Mouse (Mus musculus) adrenal gland, adult 18-20 months (tissue): Measurements from ENCODE around the gene 2010111I01Rik. TPM values are rescaled to one million over a fixed set of nuclear protein-coding genes. Genes with fewer than 3 reads are reported as not detected.

ENCODE experiments used
- DNase-seq, 2 experiments: peaks; one replicate each; pipeline ENCODE4 v3.0.0; 2021 to 2022; ENCODE audit warnings: low spot score in 2 of 2
- total RNA-seq, 2 experiments: library from RNA; stranded (reverse); gene quantifications; 1 replicate in 1 of 2; 2 replicates in 1 of 2; pipeline ENCODE4 v1.2.3; 2021

2010111I01Rik gene
- total RNA-seq, 2 experiments from 2014 or later, result 93.2 to 108 TPM

- DNase-seq, result no peak
Observed at GRCm38 (mm10) chr13:63238045-63238444, 273.4 kb downstream of the 2010111I01Rik start.

- DNase-seq, result peak in 1 of 2 experiments; percentile 28
Observed at GRCm38 (mm10) chr13:63239301-63239804, 274.7 kb downstream of the 2010111I01Rik start.

GRCm38 (mm10) chr13:63239877-63240671, 275.4 kb downstream of the 2010111I01Rik start:
- DNase-seq, result peak; percentile 89

GRCm38 (mm10) chr13:63240835-63241234, 276.1 kb downstream of the 2010111I01Rik start:
- DNase-seq, result peak in 1 of 2 experiments; percentile 26

GRCm38 (mm10) chr13:63241665-63242064, 277.0 kb downstream of the 2010111I01Rik start:
- peak; percentile 4 to 21 for DNase-seq

- DNase-seq, result peak in 1 of 2 experiments; percentile 34
Observed at GRCm38 (mm10) chr13:63242401-63243192, 277.9 kb downstream of the 2010111I01Rik start.

GRCm38 (mm10) chr13:63243586-63243985, 278.9 kb downstream of the 2010111I01Rik start:
- DNase-seq, result peak in 1 of 2 experiments; percentile 37

- no peak for DNase-seq
Observed at GRCm38 (mm10) chr13:63244425-63244824, 279.7 kb downstream of the 2010111I01Rik start.

GRCm38 (mm10) chr13:63245218-63245617, 280.5 kb downstream of the 2010111I01Rik start:
- DNase-seq, result no peak

GRCm38 (mm10) chr13:63245812-63246211, 281.1 kb downstream of the 2010111I01Rik start:
- no peak for DNase-seq

- peak in 1 of 2 experiments; percentile 23 for DNase-seq
Observed at GRCm38 (mm10) chr13:63246332-63246940, 281.7 kb downstream of the 2010111I01Rik start.

GRCm38 (mm10) chr13:63247041-63247440, 282.3 kb downstream of the 2010111I01Rik start:
- no peak for DNase-seq

GRCm38 (mm10) chr13:63247631-63248030, 282.9 kb downstream of the 2010111I01Rik start:
- no peak for DNase-seq

GRCm38 (mm10) chr13:63248318-63248717, 283.6 kb downstream of the 2010111I01Rik start:
- no peak for DNase-seq

- DNase-seq, result no peak
Observed at GRCm38 (mm10) chr13:63249171-63249570, 284.5 kb downstream of the 2010111I01Rik start.

- DNase-seq, result no peak
Observed at GRCm38 (mm10) chr13:63249741-63250431, 285.2 kb downstream of the 2010111I01Rik start.

GRCm38 (mm10) chr13:63250441-63250980, 285.8 kb downstream of the 2010111I01Rik start:
- DNase-seq, result peak in 1 of 2 experiments; percentile 11

- peak in 1 of 2 experiments; percentile 21 for DNase-seq
Observed at GRCm38 (mm10) chr13:63251118-63251889, 286.6 kb downstream of the 2010111I01Rik start.

- peak in 1 of 2 experiments; percentile 15 for DNase-seq
Observed at GRCm38 (mm10) chr13:63252295-63253010, 287.8 kb downstream of the 2010111I01Rik start.
